Mouse (Mus musculus): ENCODE results near the gene Rspo1.

GRCm38 (mm10) chr4:125020780-125021538 lies 34.7 kb downstream of the Rspo1 start:
- TF ChIP-seq MAFK (IDR thresholded peaks at IDR 0.05; ENCODE audit: insufficient replicate concordance, low read length) = no peak
- no peak for TF ChIP-seq USF1 (IDR thresholded peaks at IDR 0.05; ENCODE audit: low read depth, low read length)
- TF ChIP-seq USF2 (conservative IDR thresholded peaks at IDR 0.05; ENCODE audit: low read depth, low read length) = no peak
- TF ChIP-seq MAZ (IDR thresholded peaks at IDR 0.05; ENCODE audit: low read depth, low read length) = no peak
- peak in 1 of 2 experiments; percentile 77; a peak in 2 of 4 replicates for TF ChIP-seq CTCF (conservative IDR thresholded peaks at IDR 0.05 in 1 of 2, IDR thresholded peaks at IDR 0.05 in 1 of 2; ENCODE audit: low read depth in 2 of 2, low read length in 2 of 2)
- 0 out of 2 replicates have a peak, but pooled peaks have one; percentile 5 for TF ChIP-seq ZC3H11A (IDR thresholded peaks at IDR 0.05; ENCODE audit: low read depth, low read length)
- no peak for TF ChIP-seq MYC (IDR thresholded peaks at IDR 0.05; ENCODE audit: low read depth, low read length)
- no peak for TF ChIP-seq EP300 (IDR thresholded peaks at IDR 0.05; ENCODE audit: low read length)

Data from CH12.LX (cell line).